Mouse (Mus musculus) left cerebral cortex, postnatal 10 days (tissue): Measurements from ENCODE around the gene Eogt. TPM values are rescaled to one million over a fixed set of nuclear protein-coding genes. Genes with fewer than 3 reads are reported as not detected.
A peak's percentile ranks its signal among the peaks of the same experiment; 100 is the strongest.

Experiments used
- DNase-seq, 2 experiments: peaks; one replicate each; pipeline ENCODE4 v3.0.0; 2021 to 2022; ENCODE audit warnings: low spot score in 2 of 2, mixed read lengths in 1 of 2; ENCODE audit errors: extremely low spot score in 1 of 2
- intact Hi-C: fragments of 180-260 bp; cut with DNase I; formaldehyde crosslinking; loops from one replicate; pipeline ENCODE4 v1.15.1; 2025
- total RNA-seq, 2 experiments: library from RNA; stranded (reverse); gene quantifications; 2 replicates each; pipeline ENCODE4 v1.2.3; 2021

The Eogt gene
- total RNA-seq, 2 experiments from 2014 or later = 31.4 to 36.6 TPM

GRCm38 (mm10) chr6:97116896-97117295, 32.1 kb downstream of the Eogt start:
- intact Hi-C loops = no loop called here
- no peak for DNase-seq

DNA sequence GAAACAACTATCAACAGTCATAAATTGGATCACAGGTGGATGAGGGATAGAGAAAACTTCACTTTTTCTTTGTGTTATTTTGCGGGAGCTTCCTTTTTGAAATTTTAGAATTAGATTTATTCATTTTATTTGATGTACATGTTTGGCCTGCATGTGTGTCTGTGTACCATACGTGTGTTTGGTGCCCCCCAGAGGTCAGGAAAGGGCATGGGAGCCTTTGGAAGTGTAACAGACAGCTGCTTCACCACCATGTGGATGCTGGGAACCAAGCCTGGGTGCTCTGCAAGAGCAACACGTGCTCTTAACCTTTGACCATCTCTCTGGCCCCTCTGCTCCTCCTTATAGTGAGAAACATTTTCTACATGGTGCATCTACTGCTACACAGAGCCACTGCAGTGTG, 34.2 kb downstream of the Eogt start:
- no peak for DNase-seq
- intact Hi-C loops = no loop called here

DNA sequence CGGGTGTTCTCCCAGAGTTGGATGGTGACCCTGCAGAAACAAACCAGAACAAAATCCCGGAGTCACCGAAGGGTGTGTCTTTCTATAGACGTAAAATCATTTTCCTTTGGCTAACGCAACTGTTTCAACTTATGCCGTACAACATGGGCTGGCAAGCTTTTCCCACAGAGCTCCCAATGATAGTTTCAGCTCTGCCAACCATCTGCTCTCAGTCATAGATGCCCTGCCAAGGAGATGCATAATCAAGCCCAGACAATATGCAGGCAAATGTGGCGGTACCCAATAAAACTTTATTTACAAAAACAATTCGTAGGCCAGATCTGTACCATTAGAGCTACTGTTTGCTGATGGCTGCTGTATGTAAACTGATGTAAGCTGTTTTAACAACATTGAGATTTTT, 36.8 kb downstream of the Eogt start:
- peak in 1 of 2 experiments; percentile 65 for DNase-seq

GRCm38 (mm10) chr6:97106777-97107176, 42.2 kb downstream of the Eogt start:
- peak; percentile 49 to 62 for DNase-seq
- intact Hi-C loops = loop anchor here (5.0 kb wide), 1 partner anchor 79 kb away; no protein-coding TSS in a partner anchor

More for the DNA sequence above, 36.8 kb downstream of the Eogt start:
- intact Hi-C loops = no loop called here

DNA sequence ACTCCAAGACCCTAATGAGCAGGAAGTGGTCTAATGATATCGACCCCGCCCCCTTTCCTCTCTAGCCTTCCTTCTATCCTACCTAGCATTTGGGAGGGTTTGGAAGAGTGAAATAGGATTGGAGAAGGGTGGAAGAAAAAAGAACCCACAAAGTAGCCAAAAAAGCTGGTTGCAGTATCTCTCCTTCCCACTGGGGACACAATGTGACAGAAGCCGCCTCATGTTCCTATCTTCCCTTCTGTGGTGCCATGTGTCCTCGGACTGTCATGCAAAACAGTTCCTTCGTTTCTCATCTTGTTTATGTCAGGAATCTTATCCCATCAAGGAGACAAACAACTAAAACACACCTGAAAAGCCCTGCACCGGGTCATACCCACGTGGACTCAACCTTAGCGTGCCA, 42.9 kb downstream of the Eogt start:
- DNase-seq = no peak
- intact Hi-C loops = loop anchor here (5.0 kb wide), 1 partner anchor 79 kb away; no protein-coding TSS in a partner anchor

DNA sequence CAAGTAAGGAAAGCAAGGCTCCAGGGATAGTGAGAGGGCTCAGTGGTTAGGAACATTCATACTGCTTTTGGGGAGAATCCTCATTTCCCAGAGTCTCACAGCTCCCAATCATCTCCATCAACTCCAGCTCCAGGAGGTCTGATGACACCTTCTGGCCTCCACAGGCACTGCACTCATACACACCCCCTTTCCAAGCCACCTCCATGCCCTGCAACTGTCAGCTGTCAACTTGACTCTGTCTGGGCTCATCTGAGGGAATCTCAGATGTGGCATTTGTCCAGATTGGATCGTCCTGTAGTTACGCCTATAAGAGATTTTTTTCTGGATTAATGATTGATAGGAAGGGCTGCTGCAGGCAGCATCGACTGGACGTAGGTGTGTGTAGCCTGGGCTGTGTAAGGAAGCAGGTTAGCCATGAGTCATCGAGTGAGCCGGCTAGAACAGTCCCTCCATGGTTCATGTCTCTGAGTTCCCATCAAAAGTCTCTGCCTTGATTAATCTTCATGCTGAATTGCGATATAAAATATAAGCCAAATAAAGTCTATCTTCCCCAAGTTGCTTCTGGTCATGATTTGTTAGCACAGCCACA, 44.6 kb downstream of the Eogt start:
- intact Hi-C loops = no loop called here
- DNase-seq = no peak

GRCm38 (mm10) chr6:97101958-97102702, 46.9 kb downstream of the Eogt start:
- no peak for DNase-seq
- intact Hi-C loops = no loop called here

DNA sequence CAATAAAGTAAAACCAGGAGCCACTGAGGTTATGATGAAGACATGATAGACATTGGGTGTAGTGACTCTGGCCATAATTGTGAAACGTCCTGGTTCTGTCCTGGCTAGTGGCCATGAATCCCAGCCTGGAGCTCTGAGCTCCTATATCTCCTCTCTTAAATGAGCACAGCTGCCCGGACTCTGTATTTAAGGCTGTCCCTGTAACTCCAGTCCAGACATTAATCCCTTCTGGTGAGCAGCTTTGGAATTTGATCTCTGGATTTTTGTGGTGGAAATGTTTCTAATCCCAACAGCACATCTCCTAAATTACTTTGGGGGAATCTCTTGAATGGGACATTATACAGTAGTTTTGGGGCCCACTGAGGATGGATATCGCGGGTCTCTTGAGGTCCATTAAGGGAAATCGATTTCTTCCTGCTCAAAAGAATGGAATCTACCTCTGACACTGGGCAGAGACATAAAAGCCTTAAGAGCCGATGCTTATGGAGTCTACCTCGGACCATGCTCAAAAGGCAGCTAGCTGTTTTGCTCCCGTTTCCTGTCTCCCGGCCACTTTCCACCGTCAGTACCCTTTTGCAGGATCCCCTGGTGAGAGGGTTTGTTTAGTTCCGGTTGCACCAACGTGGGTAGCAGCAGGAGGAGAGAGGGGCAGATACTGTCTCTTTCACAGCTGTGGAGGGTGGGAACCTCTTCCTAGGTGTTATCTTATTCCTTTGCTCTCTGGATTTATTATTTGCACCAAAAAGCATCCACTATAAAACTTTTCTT, 47.6 kb downstream of the Eogt start:
- DNase-seq = no peak
- intact Hi-C loops = no loop called here

DNA sequence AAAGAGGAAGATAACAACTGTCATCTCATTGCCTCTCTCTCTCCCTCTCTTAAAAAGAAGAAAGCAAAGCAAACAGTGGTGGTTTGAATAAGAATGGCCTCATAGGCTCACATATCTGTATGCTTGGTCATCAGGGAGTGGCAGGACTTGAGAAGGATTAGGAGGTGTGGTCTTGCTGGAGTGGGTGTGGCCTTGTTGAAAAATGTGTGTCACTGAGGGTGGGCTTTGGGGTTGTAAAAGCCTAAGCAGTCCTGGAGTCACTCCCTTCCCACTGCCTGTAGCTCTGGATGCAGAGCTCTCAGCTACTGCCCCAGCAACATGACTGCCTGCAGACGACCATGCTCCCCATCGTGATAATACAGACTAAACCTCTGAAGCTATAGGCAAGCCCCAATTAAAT, 66.6 kb downstream of the Eogt start:
- intact Hi-C loops = no loop called here
- DNase-seq = no peak

- DNase-seq = no peak
- intact Hi-C loops = no loop called here
Observed at GRCm38 (mm10) chr6:97080016-97080415, 69.0 kb downstream of the Eogt start.

DNA sequence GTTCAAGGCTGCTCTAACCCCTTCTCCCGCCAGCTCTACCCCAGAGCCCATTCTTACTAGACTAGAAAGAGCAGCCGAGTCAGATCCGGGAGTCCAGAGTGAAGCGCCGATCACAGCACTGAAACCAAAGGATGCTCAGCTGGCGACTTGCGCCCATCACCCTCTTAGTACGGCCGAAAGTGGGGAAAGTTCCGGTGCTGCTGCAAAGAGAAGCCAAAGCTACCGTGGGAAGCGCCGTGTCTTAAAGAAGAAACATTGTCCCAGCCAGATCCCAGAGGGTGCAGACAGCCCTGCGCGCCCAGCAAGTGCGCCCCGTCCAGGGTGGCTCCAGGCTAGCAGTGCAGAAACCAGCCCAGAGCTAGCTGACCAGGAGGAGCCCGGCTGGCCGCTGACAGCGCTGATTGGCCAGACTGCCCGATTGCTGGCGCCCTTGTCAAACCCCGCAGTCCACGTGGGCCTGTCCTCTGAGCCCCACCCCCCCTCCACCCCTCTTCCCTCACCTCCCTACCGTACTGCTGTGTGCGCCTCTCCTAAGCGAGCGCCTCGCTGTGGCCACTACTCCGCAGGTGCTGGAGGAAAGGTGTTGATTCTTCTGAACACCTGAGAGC, 88.8 kb downstream of the Eogt start, which contains the start of gene Fam19a4:
Gene Fam19a4 (minus strand): TSS at position 340 of the 608 bp plus-strand sequence.
- intact Hi-C loops = no loop called here
- DNase-seq = peak in 1 of 2 experiments; percentile 50

Other genes with a start within 250 kb of the Eogt start
- gene Fam19a4, start 88.8 kb downstream of the Eogt start, total RNA-seq = under 1 TPM; 0.62 to 0.93 TPM
- 10 to 100 TPM; 52.1 to 53.4 TPM for gene Tmf1, start 29.9 kb upstream of the Eogt start, total RNA-seq
- 10 to 100 TPM; 62.8 to 64.4 TPM for gene Uba3, start 56.5 kb upstream of the Eogt start, total RNA-seq
- 100 to 1,000 TPM; 160 to 162 TPM for gene Arl6ip5, start 61.5 kb upstream of the Eogt start, total RNA-seq
- gene Lmod3, start 103.6 kb upstream of the Eogt start, total RNA-seq = under 1 TPM; 0.87 to 0.94 TPM